Mouse (Mus musculus): Measurements from ENCODE around the gene Bmpr1b.

GRCm38 (mm10) chr3:141871805-141872204, 297.4 kb downstream of the Bmpr1b start:
- TF ChIP-seq CTCF (IDR thresholded peaks at IDR 0.05; ENCODE audit: low read depth) (no peak), EP300 (optimal IDR thresholded peaks at IDR 0.05) (no peak)

Measured in stomach, postnatal 0 days (tissue).